Mouse (Mus musculus) inflammation-experienced regulatory T-cells, adult 6 months (primary cell): Measurements from ENCODE around the gene Klhl25. TPM values are rescaled to one million over a fixed set of nuclear protein-coding genes. Genes with fewer than 3 reads are reported as not detected.
A peak's percentile ranks its signal among the peaks of the same experiment; 100 is the strongest.
"Not testable (repeated sequence)": the region's sequence is repeated elsewhere in the genome, so short reads cannot be mapped to it uniquely, and the experiment has no call there.

Experiments used
- ATAC-seq: one replicate; pipeline ENCODE4 v1.8.0; 2017
- polyA plus RNA-seq, 3 experiments: library from polyadenylated mRNA; unstranded; fragments of 100-300 nt; shearing (Covaris generic); gene quantifications; one replicate each; pipeline ENCODE4 v1.2.1; 2017

Klhl25 gene
- polyA plus RNA-seq, result 10 to 100 TPM; 10.0 to 15.1 (median 14.4) TPM

GRCm38 (mm10) chr7:75848115-75848775 lies at the start of gene Klhl25:
Klhl25 (plus strand) TSS chr7:75848310.
- ATAC-seq, result peak; percentile 97

DNA sequence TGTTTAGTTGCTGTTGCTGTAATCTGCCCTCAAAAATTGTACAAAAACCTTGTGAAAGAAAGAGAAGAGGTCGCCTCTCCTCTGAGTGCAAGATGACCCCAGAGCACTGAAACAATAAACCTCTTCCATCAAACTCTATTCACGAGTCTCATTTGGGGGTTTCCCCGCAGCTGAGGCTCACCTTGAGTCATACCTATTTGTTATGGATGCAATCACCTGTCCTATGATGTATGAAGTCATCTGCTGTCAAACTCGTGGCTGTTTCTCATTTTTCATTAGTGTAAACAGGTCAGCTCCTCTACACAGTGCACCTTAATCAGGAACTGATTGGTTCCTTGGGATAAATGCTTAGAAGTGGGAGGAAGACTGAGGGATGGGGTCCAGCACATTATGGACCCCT lies 47.6 kb upstream of the Klhl25 start:
- ATAC-seq, result peak; percentile 46

DNA sequence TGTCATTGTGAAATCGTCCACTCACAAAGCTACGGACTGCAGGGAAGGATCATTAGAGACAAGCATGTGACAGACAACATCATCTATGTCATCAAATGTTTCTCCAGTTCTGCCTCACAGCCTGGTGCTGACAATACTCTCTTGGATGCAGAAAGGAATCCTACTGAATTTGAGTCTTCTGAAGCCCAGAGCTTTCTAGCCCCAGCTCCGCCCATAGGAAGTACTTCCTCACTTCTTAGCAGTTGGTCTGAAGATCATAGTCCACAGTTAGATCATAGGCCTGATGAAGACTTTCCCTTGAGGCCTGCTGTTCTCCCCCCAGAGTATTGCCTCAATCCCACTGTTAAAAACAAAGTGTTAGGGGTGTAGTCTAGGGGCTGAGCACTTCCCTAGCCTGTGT lies 47.1 kb upstream of the Klhl25 start:
- ATAC-seq, result peak; percentile 38

DNA sequence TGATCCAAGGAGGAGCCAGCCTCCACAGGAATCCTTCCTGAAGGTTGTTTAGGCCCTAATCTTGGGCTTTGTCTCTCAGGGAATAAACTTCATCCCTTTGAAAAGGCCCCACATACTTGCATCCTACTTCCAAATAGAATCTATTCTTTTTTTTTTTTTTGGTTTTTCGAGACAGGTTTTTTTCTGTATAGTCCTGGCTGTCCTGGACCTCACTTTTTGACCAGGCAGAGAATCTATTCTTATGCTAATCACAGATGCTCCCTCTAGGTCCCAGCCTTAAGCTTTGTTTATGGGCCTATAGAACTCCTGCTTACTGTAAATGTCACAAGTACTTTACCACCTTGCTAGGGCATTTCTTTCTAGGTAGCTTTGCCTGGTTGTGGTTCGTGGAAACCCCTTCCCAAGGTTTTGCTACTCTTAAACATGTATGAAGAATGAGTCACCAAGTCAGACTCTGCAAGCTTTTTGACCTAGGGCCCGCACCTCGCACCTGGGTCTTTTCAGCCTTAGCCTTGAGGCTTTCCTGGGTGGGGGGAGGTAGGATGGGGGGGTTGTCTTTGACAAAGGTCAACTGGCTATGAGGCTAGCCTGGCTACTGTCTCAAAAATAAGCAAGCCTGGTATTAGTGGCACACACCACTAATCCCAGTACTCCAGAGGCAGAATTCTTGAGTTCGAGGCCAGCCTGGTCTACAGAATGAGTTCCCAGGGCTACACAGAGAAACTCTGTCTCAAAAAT lies 46.3 kb upstream of the Klhl25 start:
- no peak for ATAC-seq

DNA sequence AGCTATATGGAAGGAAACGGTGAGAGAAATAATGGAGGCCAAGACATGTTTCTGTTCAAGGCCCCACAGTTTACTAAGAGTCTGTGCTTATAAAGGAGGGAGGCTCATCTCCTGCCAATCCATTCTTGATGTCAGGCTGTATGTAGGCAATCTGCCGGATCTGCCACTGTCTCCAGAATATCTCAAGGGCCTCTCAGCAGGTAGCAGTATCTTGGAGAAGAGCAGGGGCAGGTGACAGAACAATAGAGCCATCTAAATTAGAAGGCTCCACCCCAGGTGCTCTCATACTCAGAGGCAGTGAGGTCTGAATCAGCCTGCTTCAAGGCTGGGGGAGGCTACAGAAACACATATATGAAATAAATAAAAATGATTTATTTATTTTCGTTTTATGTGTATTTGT lies 45.2 kb upstream of the Klhl25 start:
- no peak for ATAC-seq

- ATAC-seq, result no peak
Measured at GRCm38 (mm10) chr7:75806161-75806560, 41.9 kb upstream of the Klhl25 start.

DNA sequence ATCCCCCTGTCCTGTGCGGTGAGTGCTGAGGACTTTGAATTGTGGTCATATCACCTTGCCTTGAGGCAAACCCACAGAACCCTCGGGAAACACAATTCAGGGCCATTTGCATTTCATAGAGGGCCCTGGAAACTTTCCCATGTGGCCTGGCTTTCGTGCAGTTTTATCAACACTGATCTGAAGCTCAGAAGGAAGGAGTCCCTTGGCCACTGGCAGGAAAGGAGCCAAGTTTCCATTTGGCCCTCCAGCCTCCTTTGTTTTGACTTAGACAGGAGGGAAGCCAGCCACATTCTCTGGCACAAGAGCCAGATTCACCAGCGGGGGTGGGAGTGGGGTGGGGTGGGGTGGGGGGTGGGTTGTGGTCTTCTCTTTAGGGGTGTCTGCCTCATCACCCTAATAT lies 41.4 kb upstream of the Klhl25 start:
- ATAC-seq, result no peak

- ATAC-seq, result no peak
Measured at GRCm38 (mm10) chr7:75807460-75808304, 40.4 kb upstream of the Klhl25 start.

DNA sequence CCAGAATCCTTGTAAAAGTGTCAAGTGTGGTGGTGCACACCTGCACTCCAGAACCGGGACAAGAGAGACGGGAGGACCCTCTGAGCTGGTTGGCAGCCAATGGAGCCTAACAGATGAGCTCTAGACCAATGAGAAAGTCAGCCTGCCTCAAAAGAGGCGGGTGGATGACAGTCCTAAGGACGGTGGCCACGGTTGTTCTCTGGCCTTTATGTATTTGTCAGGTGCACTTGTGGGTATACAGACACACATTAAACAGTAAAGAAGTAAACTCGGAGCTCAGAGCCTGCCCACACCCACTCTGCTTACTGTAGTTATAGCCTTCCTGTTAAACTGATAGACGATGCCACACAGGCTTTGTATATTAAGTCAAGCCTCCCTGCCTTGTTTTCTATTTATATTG lies 27.4 kb upstream of the Klhl25 start:
- no peak for ATAC-seq

- peak; percentile 68 for ATAC-seq
Measured at GRCm38 (mm10) chr7:75822087-75822668, 25.9 kb upstream of the Klhl25 start.

DNA sequence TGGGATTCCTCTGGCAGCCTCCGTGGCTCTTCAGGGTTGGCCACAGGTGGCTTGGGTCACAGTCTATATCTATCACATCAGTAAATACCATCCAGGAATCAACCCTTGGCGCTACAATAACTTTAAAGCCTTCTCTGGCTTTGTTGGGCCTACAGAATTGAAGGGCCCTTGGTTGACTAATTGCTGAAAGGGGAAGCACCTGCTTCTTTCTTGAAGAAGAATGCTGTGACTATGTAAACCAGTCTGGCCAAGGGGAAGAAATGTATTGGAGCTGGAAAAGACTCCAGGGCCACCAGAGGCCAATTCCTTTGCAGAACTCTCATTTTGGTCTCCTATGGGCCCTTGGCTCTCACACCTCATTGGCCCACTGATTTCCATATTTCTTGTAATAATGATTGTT lies 25.0 kb upstream of the Klhl25 start:
- ATAC-seq, result peak; percentile 44

- no peak for ATAC-seq
Measured at GRCm38 (mm10) chr7:75826360-75827103, 21.6 kb upstream of the Klhl25 start.

DNA sequence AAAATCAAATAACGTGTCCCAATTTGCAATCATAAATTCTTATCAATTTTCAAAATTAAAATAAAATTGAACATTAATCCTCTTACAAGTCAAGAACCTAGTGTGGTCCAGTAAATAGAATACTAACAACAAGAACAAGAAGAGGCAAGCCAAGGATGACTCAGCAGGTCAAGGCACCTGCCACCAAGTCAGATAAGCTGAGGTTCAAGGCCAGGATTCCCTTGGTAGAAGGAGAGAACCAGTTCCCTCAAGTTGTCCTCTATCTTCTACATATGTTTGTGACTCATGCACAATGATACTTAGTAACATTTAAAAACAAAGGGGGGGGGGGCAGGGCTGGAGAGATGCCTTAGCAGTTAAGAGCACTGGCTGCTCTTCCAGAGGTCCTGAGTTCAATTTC lies 20.8 kb upstream of the Klhl25 start:
- ATAC-seq, result no peak

GRCm38 (mm10) chr7:75827850-75828249 lies 20.3 kb upstream of the Klhl25 start:
- peak; percentile 90 for ATAC-seq

DNA sequence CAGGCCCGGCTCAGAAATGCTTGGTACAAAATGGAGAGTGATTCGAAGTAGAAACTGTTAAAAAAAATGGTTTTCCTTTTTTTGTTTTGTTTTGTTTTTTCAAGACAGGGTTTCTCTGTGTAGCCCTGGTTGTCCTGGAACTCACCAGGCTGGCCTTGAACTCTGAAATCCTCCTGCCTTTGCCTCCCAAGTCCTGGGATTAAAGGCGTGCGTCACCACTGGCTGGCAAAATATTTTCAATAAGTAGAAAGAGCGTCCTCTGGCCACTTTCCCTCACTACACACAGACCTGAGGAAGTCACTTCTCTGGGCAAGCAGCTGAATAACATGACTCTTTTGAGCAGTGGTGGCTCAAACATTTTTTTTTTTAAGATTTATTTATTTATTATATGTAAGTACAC lies 19.6 kb upstream of the Klhl25 start:
- ATAC-seq, result no peak

- no peak for ATAC-seq
Measured at GRCm38 (mm10) chr7:75830251-75831060, 17.7 kb upstream of the Klhl25 start.

DNA sequence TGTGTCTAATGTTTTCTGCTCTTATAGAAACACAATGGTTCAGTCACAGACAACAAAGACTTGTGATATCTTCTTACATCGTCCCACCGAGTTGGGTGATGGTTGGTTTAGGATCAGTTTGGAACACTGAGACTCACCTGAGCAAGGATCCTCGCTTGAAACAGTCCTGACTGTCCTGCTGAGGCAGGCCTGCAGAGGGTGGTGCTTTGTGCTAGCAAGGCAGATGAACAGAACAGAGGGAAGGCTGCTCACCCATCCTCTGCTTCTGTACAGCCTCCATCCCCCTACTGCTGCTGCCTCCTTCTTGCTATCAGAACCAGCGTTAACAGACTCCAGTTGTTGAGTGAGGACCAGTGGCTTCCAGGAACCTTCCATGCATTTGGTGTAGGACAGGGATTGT lies 14.2 kb upstream of the Klhl25 start:
- ATAC-seq, result not testable (repeated sequence)

GRCm38 (mm10) chr7:75834932-75835631 lies 13.0 kb upstream of the Klhl25 start:
- peak; percentile 98 for ATAC-seq

GRCm38 (mm10) chr7:75840071-75840470 lies 8.0 kb upstream of the Klhl25 start:
- no peak for ATAC-seq

GRCm38 (mm10) chr7:75842306-75842705 lies 5.8 kb upstream of the Klhl25 start:
- ATAC-seq, result no peak

DNA sequence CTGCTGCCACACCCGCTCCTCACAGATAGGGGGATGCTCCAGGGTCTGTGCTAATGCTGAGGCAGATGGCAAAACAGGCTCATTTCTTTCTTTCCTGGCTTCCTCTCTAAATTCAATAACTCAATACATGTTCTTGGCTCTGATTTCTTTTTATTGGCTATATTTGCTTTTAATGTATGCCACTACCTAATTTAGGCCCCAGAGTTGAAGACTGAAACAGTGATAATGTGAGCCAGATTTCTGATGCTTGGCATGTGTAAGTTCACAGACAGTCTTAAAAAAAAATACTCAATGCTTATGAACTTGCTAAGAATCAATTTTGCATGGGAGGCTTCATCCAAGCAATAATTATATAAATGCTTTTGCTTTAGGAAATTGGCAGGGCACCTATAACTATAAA lies 2.2 kb upstream of the Klhl25 start:
- no peak for ATAC-seq
